Mouse (Mus musculus) liver, embryonic 14 days (tissue): ENCODE measurements around the gene Drd4. TPM values are rescaled to one million over a fixed set of nuclear protein-coding genes. Genes with fewer than 3 reads are reported as not detected.

ENCODE experiments used
- polyA plus RNA-seq: library from polyadenylated mRNA; depleted of rRNA; stranded (reverse); fragments of >200 nt; gene quantifications from 2 replicates; pipeline ENCODE4 v1.2.3, GENCODE M21; 2012; rRNA removed

Drd4 gene
- 0.01 TPM in 1 of 2 replicates, not detected in the other for polyA plus RNA-seq

GRCm38 (mm10) chr7:141291921-141292582 lies at the start of gene Drd4:
TSS of gene Drd4 (plus strand) at chr7:141292006.

GRCm38 (mm10) chr7:141265739-141266561 lies 25.9 kb upstream of the Drd4 start, which contains the start of gene Irf7:
TSS of gene Irf7 (minus strand) at chr7:141266481.

GRCm38 (mm10) chr7:141276546-141276945 lies 15.3 kb upstream of the Drd4 start, which contains the start of gene Cdhr5:
TSS of gene Cdhr5 (minus strand) at chr7:141276786.

GRCm38 (mm10) chr7:141278766-141279590 lies 12.8 kb upstream of the Drd4 start, which contains the start of gene Sct:
TSS of gene Sct (minus strand) at chr7:141279133.

GRCm38 (mm10) chr7:141327469-141328372 lies 35.9 kb downstream of the Drd4 start, which contains the start of the genes Deaf1 and Tmem80:
TSS of gene Deaf1 (minus strand) at chr7:141327690.
TSS of gene Tmem80 (plus strand) at chr7:141327739.

GRCm38 (mm10) chr7:141338576-141339131 lies 46.8 kb downstream of the Drd4 start, which contains the start of gene Eps8l2:
TSS of gene Eps8l2 (plus strand) at chr7:141338880.

Other genes starting within 250 kb of the Drd4 start
- gene B4galnt4, start 230.9 kb upstream of the Drd4 start, polyA plus RNA-seq = 0.59 and 0.76 TPM in 2 replicates
- 0.38 and 0.48 TPM in 2 replicates for gene Pkp3, start 213.8 kb upstream of the Drd4 start, polyA plus RNA-seq
- gene Sigirr, start 191.4 kb upstream of the Drd4 start, polyA plus RNA-seq = 9.1 and 10.7 TPM in 2 replicates
- 0.36 TPM in 2 replicates for gene Ano9, start 174.2 kb upstream of the Drd4 start, polyA plus RNA-seq
- 62.0 and 81.0 TPM in 2 replicates for gene Ptdss2, start 169.6 kb upstream of the Drd4 start, polyA plus RNA-seq
- 23.5 and 28.6 TPM in 2 replicates for gene Rnh1, start 119.1 kb upstream of the Drd4 start, polyA plus RNA-seq
- 67.7 and 68.0 TPM in 2 replicates for gene Hras, start 98.0 kb upstream of the Drd4 start, polyA plus RNA-seq
- 13.2 and 14.8 TPM in 2 replicates for gene Lrrc56, start 97.8 kb upstream of the Drd4 start, polyA plus RNA-seq
- 1.6 and 2.0 TPM in 2 replicates for gene Lmntd2, start 77.9 kb upstream of the Drd4 start, polyA plus RNA-seq
- 22.1 and 22.8 TPM in 2 replicates for gene Rassf7, start 76.1 kb upstream of the Drd4 start, polyA plus RNA-seq
- gene Phrf1, start 63.2 kb upstream of the Drd4 start, polyA plus RNA-seq = 10.8 and 16.2 TPM in 2 replicates
- 8.3 and 11.9 TPM in 2 replicates for gene Irf7, start 25.5 kb upstream of the Drd4 start, polyA plus RNA-seq
- gene Cdhr5, start 15.2 kb upstream of the Drd4 start, polyA plus RNA-seq = 0.07 and 0.09 TPM in 2 replicates
- gene Sct, start 12.9 kb upstream of the Drd4 start, polyA plus RNA-seq = 0.23 and 0.67 TPM in 2 replicates
- gene Deaf1, start 35.7 kb downstream of the Drd4 start, polyA plus RNA-seq = 7.0 and 8.4 TPM in 2 replicates
- gene Tmem80, start 35.7 kb downstream of the Drd4 start, polyA plus RNA-seq = 11.7 and 13.9 TPM in 2 replicates
- gene Eps8l2, start 46.9 kb downstream of the Drd4 start, polyA plus RNA-seq = 7.1 and 8.9 TPM in 2 replicates
- gene Taldo1, start 100.2 kb downstream of the Drd4 start, polyA plus RNA-seq = 238 and 279 TPM in 2 replicates
- gene Gatd1, start 122.1 kb downstream of the Drd4 start, polyA plus RNA-seq = 12.6 and 15.1 TPM in 2 replicates
- 0.01 and 0.03 TPM in 2 replicates for gene Cend1, start 137.5 kb downstream of the Drd4 start, polyA plus RNA-seq
- gene Slc25a22, start 145.9 kb downstream of the Drd4 start, polyA plus RNA-seq = 14.6 and 20.2 TPM in 2 replicates
- 13.8 and 16.0 TPM in 2 replicates for gene Pidd1, start 152.0 kb downstream of the Drd4 start, polyA plus RNA-seq
- gene Rplp2, start 155.4 kb downstream of the Drd4 start, polyA plus RNA-seq = 725 and 791 TPM in 2 replicates
- 5.2 and 7.0 TPM in 2 replicates for gene Pnpla2, start 163.2 kb downstream of the Drd4 start, polyA plus RNA-seq
- 1.7 and 2.2 TPM in 2 replicates for gene Cracr2b, start 169.1 kb downstream of the Drd4 start, polyA plus RNA-seq
- gene Cd151, start 175.4 kb downstream of the Drd4 start, polyA plus RNA-seq = 17.5 and 19.0 TPM in 2 replicates
- gene Polr2l, start 183.1 kb downstream of the Drd4 start, polyA plus RNA-seq = 23.0 and 24.7 TPM in 2 replicates
- gene Tspan4, start 183.2 kb downstream of the Drd4 start, polyA plus RNA-seq = 27.0 and 34.3 TPM in 2 replicates
- 11.4 and 12.6 TPM in 2 replicates for gene Chid1, start 247.9 kb downstream of the Drd4 start, polyA plus RNA-seq